Mouse (Mus musculus) midbrain, postnatal 0 days (tissue): ENCODE measurements around the gene Tnfaip2. TPM values are rescaled to one million over a fixed set of nuclear protein-coding genes. Genes with fewer than 3 reads are reported as not detected.

ENCODE experiments used
- ATAC-seq: fragments of 200-750 bp; cut with Nextera tagmentation; 2 replicates; pipeline ENCODE4 v1.8.0; 2017; ENCODE audit warnings: moderate number of reproducible peaks, mild to moderate bottlenecking, moderate TSS enrichment, moderate library complexity; ENCODE audit not compliant: low FRiP score
- DNase-seq: peaks from one replicate; pipeline ENCODE4 v3.0.0-alpha.2; 2015; ENCODE audit warnings: low spot score
- H3K27ac ChIP-seq: fragments of 300-500 bp; sonication (generic); 2 replicates; pipeline ENCODE4 v1.5.1; 2014; ENCODE audit warnings: low read depth, mild to moderate bottlenecking, low read length, mixed read lengths
- H3K27me3 ChIP-seq: fragments of 300-500 bp; sonication (generic); 2 replicates; pipeline ENCODE4 v1.6.1; 2014; ENCODE audit warnings: low read length, control low read depth, mixed read lengths; ENCODE audit not compliant: insufficient read depth
- H3K36me3 ChIP-seq: fragments of 300-500 bp; sonication (generic); 2 replicates; pipeline ENCODE4 v1.6.1; 2014; ENCODE audit warnings: low read length, control low read depth, mixed read lengths; ENCODE audit not compliant: insufficient read depth
- H3K4me1 ChIP-seq: fragments of 300-500 bp; sonication (generic); 2 replicates; pipeline ENCODE4 v1.6.1; 2014; ENCODE audit warnings: mild to moderate bottlenecking, control low read depth, antibody characterized with exemption, low read length, mixed read lengths; ENCODE audit not compliant: insufficient read depth
- H3K4me2 ChIP-seq: fragments of 300-500 bp; sonication (generic); 2 replicates; pipeline ENCODE4 v1.6.1; 2014; ENCODE audit warnings: low read depth, mild to moderate bottlenecking, low read length, mixed read lengths; ENCODE audit not compliant: poor library complexity, severe bottlenecking
- H3K4me3 ChIP-seq: fragments of 300-500 bp; sonication (generic); 2 replicates; pipeline ENCODE4 v1.5.1; 2014; ENCODE audit warnings: low read depth, mild to moderate bottlenecking, low read length, moderate library complexity
- H3K9ac ChIP-seq: fragments of 300-500 bp; sonication (generic); replicated peaks from 2 replicates; pipeline ENCODE4 v1.6.1; 2014; ENCODE audit warnings: mild to moderate bottlenecking, low read length, moderate library complexity, mixed read lengths; ENCODE audit not compliant: poor library complexity, severe bottlenecking
- H3K9me3 ChIP-seq: fragments of 300-500 bp; sonication (generic); 2 replicates; pipeline ENCODE4 v1.6.1; 2016; ENCODE audit warnings: low read length, control low read depth
- CTCF ChIP-seq: IDR thresholded peaks from 2 replicates; pipeline ENCODE4 v1.5.1; 2016; ENCODE audit warnings: antibody characterized with exemption, mild to moderate bottlenecking
- WGBS: fragments of 180-500 bp; shearing (Covaris S2); extraction: QIAGEN DNeasy Blood & Tissue Kit; methylation state at CpG from one replicate; pipeline ENCODE4 v1.1.7; 2014; 5-methylcytosine and 5-hydroxymethylcytosine counted together
- polyA plus RNA-seq: library from polyadenylated mRNA; unstranded; fragments of >200 nt; fragmentation: Nextera tagmentation; extraction: Ambion mirVana; gene quantifications from 2 replicates; pipeline ENCODE4 v1.2.1, GENCODE M21; 2015
- total RNA-seq: library from RNA; depleted of rRNA; stranded (reverse); fragments of >200 nt; gene quantifications from 2 replicates; pipeline ENCODE4 v1.2.3, GENCODE M21; 2014

The Tnfaip2 gene
- total and polyA plus RNA-seq, 2 experiments from 2014 or later, result 0.38 to 1.5 TPM

DNA sequence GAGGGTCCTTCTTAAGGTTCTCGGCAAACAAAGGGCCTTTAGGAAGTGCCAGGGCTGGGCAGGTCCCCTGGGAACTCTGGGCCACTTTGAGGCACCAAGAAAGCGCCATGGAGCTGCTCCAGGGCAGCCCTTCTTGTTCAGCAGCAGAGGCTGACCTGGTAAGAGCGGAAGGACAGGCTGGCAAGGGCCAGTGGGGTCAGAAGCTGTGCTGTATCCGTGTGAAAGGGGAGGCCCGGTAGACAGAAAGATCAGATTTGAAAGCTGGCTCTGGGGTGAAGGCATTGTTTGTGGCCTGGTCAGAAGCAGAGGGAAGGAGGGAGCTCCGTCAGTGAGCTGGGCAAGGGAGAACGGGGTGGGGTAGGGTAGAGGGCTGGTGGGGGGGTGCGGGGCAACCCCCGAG is 5.1 kb downstream of the Tnfaip2 start:
- H3K9ac ChIP-seq, result no peak overlapping the region
- no peak overlapping the region for H3K4me3 ChIP-seq
- peaks cover 89% of the 10 kb centered on the region for H3K27me3 ChIP-seq
- ATAC-seq (no peak), DNase-seq (no peak)
- H3K4me1 ChIP-seq, result 0 out of 2 replicates have a peak, but pooled peaks cover 3% of the 10 kb centered on the region
- no peaks in the 10 kb centered on the region for H3K9me3 ChIP-seq
- no peak overlapping the region for H3K27ac ChIP-seq
- WGBS, result 24% methylated on average over 9 of the region's 9 CpGs
- no peak overlapping the region for H3K4me2 ChIP-seq
- no peak for TF ChIP-seq CTCF
- no peaks in the 10 kb centered on the region for H3K36me3 ChIP-seq

DNA sequence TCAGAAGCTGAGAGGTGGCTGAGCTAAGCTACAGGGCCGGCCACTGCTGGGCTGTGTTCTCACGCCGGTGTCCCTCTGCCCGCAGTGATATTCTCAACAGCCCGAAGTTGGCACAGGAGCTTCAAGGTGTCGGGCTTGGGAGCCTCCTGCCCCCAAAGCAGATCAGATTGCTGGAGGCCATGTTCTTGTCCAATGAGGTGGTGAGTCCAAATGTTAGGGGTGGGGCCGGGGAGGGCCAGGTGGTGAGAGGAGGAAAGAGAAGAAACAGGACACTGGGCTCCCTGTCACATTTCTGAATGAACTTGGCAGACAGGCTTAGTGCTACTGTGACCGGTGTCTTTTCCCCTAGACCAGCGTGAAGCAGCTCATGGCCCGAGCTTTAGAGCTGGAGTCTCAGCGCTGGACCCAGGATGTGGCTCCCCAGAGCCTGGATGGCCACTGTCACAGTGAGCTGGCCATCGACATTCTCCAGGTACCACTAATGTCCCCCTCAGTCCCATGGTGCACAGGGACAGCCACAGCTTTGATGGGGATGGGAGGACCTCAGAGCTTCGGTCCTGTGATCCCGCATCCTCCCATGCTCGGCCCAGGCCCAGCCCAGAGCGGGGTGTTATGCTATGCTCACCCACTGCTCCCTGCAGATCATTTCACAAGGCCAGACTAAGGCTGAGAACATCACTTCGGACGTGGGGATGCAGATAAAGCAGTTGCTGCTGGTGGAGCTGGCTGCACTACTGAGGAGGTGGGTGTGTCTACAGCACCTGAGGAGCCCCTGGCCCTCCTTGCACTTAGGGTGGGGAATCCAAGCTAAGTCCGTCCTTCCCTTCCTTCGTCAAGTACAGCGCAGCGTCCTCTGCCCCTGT is 5.9 kb downstream of the Tnfaip2 start:
- TF ChIP-seq CTCF, result no peak
- H3K36me3 ChIP-seq, result no peaks in the 10 kb centered on the region
- ATAC-seq (no peak), DNase-seq (no peak)
- peaks cover 81% of the 10 kb centered on the region for H3K27me3 ChIP-seq
- H3K9me3 ChIP-seq, result no peaks in the 10 kb centered on the region
- H3K27ac ChIP-seq, result no peak overlapping the region
- H3K4me2 ChIP-seq, result no peak overlapping the region
- H3K4me3 ChIP-seq, result no peak overlapping the region
- 25% methylated on average over 22 of the region's 22 CpGs for WGBS
- no peak overlapping the region for H3K9ac ChIP-seq
- H3K4me1 ChIP-seq, result 0 out of 2 replicates have a peak, but pooled peaks cover 3% of the 10 kb centered on the region

DNA sequence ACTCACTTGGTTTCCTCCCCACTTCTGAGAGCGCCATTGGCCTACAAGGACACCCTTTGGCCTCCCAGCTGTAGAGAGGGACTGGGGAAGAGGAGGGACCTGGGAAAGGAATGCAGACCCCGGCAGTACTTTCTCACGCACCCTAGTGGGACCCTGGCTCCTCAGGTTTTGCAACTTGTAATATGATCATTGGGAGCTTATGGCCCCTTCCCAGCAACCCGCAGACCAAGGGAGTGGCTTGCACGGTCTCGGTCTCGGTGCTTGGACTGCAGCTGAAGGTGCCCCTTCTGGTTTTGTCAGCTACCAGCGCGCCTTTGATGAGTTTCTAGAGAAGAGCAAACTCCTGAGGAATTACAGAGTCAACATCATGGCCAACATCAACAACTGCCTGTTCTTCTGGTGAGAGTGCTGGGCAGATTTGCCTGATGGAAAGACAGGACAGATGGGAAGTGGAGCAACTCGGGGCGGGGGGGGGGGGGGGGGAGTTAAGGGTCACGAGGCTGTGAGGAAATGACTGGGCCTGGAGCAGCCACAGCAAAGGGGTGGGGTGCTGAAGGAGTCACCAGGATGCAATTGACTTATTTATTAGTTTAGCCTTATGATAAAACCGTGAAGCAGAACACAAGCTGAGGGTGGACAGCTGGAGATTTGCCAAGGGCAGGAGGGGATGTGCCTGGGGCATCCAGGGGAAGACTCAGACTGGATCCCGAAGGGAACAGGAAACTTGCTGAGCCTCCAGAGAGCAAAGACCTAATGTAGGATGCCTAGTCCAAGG is 6.8 kb downstream of the Tnfaip2 start:
- ATAC-seq (no peak), DNase-seq (no peak)
- Histone ChIP-seq H3K27ac (no peak overlapping the region), H3K27me3 (peaks cover 72% of the 10 kb centered on the region), H3K4me1 (0 out of 2 replicates have a peak, but pooled peaks cover 3% of the 10 kb centered on the region), H3K9me3 (no peaks in the 10 kb centered on the region), H3K4me3 (no peak overlapping the region), H3K4me2 (no peak overlapping the region), H3K9ac (no peak overlapping the region), H3K36me3 (no peaks in the 10 kb centered on the region)
- TF ChIP-seq CTCF, result no peak
- WGBS, result 17% methylated on average over 13 of the region's 14 CpGs

DNA sequence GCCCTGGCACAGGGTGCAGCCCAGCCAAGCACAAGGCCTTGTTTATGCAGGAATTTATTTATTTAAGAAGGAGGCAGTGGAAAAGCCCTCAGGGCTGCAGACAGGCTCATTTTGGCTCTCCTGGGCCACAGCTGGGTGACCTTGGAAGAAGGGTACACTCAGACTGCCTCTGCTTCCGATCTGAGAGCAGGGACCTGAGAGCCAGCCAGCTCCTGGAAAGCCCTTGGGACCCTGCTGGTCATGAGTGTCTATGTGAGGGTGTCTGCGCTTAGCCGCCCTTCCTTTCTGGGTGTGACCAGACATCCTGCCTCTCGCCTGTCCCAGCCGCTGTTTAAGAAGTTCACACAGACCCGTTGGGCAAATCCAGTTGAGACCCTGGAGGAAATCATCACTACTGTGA is 8.1 kb downstream of the Tnfaip2 start:
- H3K9ac ChIP-seq, result no peak overlapping the region
- no peak for TF ChIP-seq CTCF
- no peaks in the 10 kb centered on the region for H3K36me3 ChIP-seq
- peaks cover 60% of the 10 kb centered on the region for H3K27me3 ChIP-seq
- no peaks in the 10 kb centered on the region for H3K9me3 ChIP-seq
- ATAC-seq, result no peak
- H3K4me1 ChIP-seq, result 0 out of 2 replicates have a peak, but pooled peaks cover 3% of the 10 kb centered on the region
- H3K4me3 ChIP-seq, result no peak overlapping the region
- no peak for DNase-seq
- H3K4me2 ChIP-seq, result no peak overlapping the region
- 36% methylated on average over 6 of the region's 6 CpGs for whole genome bisulfite sequencing
- no peak overlapping the region for H3K27ac ChIP-seq

DNA sequence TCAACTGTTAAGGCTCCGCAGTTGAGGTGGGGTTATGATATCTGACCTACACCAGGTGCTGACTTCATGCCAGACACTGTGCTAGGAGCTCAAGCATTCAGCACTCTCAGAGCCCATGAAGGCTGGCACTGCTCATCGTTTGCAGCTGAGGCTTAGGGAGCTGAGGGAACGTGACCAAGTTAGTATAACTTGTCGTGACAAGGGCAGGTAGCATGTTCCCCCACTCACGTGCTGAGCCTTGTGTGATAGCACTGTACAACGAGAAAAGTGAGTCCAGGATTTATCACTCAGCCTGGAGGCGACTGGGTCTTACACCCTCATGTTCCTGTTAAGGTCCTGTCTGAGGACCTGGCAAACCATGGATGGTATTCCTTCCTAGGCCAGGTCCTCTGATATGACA is 9.3 kb downstream of the Tnfaip2 start:
- TF ChIP-seq CTCF, result no peak
- no peak for DNase-seq

DNA sequence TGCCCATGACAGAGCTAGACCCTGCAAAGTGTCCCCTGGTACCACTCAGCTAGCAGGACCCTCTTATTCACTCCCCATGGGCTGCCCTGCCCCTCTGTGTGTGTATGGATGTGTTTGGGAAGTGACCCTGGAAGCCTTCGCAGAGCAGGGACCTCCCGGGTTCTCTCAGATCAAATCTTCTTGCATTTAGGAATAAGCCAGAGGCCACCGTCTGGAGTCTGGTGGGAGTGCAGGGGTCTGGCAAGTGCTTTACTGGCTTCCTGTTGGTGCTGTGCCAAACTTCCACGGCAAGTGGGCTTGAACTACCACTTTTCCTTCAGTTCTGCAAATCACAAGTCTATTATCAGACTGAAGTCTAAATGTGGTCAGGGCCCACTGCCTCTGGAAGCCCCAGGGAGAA is 11.8 kb downstream of the Tnfaip2 start:
- DNase-seq, result peak; percentile 55
- peaks cover 24% of the 10 kb centered on the region for H3K27me3 ChIP-seq

More for the DNA sequence above, 9.3 kb downstream of the Tnfaip2 start:
- no peak for ATAC-seq
- Histone ChIP-seq H3K27me3 (peaks cover 48% of the 10 kb centered on the region), H3K36me3 (no peaks in the 10 kb centered on the region), H3K9ac (no peak overlapping the region), H3K9me3 (no peaks in the 10 kb centered on the region), H3K4me2 (no peak overlapping the region), H3K27ac (no peak overlapping the region), H3K4me3 (no peak overlapping the region), H3K4me1 (no peaks in the 10 kb centered on the region)
- 77% methylated on average over 7 of the region's 7 CpGs for WGBS

More for the DNA sequence above, 11.8 kb downstream of the Tnfaip2 start:
- Histone ChIP-seq H3K9me3 (no peaks in the 10 kb centered on the region), H3K36me3 (no peaks in the 10 kb centered on the region), H3K27ac (no peak overlapping the region), H3K9ac (no peak overlapping the region), H3K4me1 (no peaks in the 10 kb centered on the region), H3K4me2 (no peak overlapping the region), H3K4me3 (no peak overlapping the region)
- peak; percentile 29 for TF ChIP-seq CTCF
- 32% methylated on average over 4 of the region's 4 CpGs for WGBS
- no peak for ATAC-seq
